8 mouse cellular contexts compared by ENCODE assay signal in genomic region chr19:41734685-41735084, GRCm38 (mm10). TPM values are rescaled to one million over a fixed set of nuclear protein-coding genes. Genes with fewer than 3 reads are reported as not detected.
DNase-seq lines count a peak whose midpoint lies in the region; ATAC-seq and TF ChIP-seq lines count a peak whose summit lies in the region.

No protein-coding gene starts in this region.

- DNase-seq in intestine, embryonic 14.5 days (ENCODE audit: low spot score): no peak
- peak; percentile 11 for DNase-seq in c-Kit-positive CD71-positive TER-119-positive erythroid progenitor cells, embryonic 14.5 days (ENCODE audit: low spot score)
- no peak for DNase-seq in hindbrain, embryonic 14.5 days (ENCODE audit: low spot score)
- DNase-seq in heart, postnatal 4 days: no peak
- no peak for DNase-seq in spleen, postnatal 14 days (ENCODE audit: low spot score in 2 of 2)

- H3K27me3 ChIP-seq in intestine, embryonic 14.5 days (replicated peaks; ENCODE audit: control insufficient read depth, insufficient read depth, low read length): peaks cover 29% of the 10 kb centered on the region
- H3K27me3 ChIP-seq in intestine, postnatal 0 days (replicated peaks; ENCODE audit: control insufficient read depth, insufficient read depth, low read length): peaks cover 15% of the 10 kb centered on the region; the same call in 1 of the 2 replicates
- H3K27me3 ChIP-seq in hindbrain, embryonic 14.5 days (ENCODE audit: control insufficient read depth, insufficient read depth, low read length): 0 out of 2 replicates have a peak, but pooled peaks cover 2% of the 10 kb centered on the region
- no peaks in the 10 kb centered on the region for H3K27me3 ChIP-seq in midbrain, embryonic 15.5 days (replicated peaks)
- peaks cover 38% of the 10 kb centered on the region for H3K27me3 ChIP-seq in heart, embryonic 11.5 days (ENCODE audit: control insufficient read depth, insufficient read depth, low read length)

- H3K4me1 ChIP-seq in intestine, embryonic 14.5 days (replicated peaks; ENCODE audit: control insufficient read depth, insufficient read depth, low read length): no peaks in the 10 kb centered on the region
- no peaks in the 10 kb centered on the region for H3K4me1 ChIP-seq in intestine, postnatal 0 days (replicated peaks; ENCODE audit: control insufficient read depth, insufficient read depth, low read length)
- peaks cover 39% of the 10 kb centered on the region for H3K4me1 ChIP-seq in hindbrain, embryonic 14.5 days (replicated peaks; ENCODE audit: control insufficient read depth, insufficient read depth, low read length)
- H3K4me1 ChIP-seq in midbrain, embryonic 15.5 days: peaks cover 38% of the 10 kb centered on the region
- peaks cover 8% of the 10 kb centered on the region; the same call in 1 of the 2 replicates for H3K4me1 ChIP-seq in heart, embryonic 11.5 days (ENCODE audit: control insufficient read depth, insufficient read depth, low read length)

- no peak overlapping the region for H3K4me3 ChIP-seq in intestine, embryonic 14.5 days (ENCODE audit: low read depth, low read length)
- no peak overlapping the region for H3K4me3 ChIP-seq in intestine, postnatal 0 days (ENCODE audit: low read depth, low read length)
- no peak overlapping the region for H3K4me3 ChIP-seq in hindbrain, embryonic 14.5 days (replicated peaks; ENCODE audit: low read length)
- H3K4me3 ChIP-seq in midbrain, embryonic 15.5 days: no peak overlapping the region
- no peak overlapping the region for H3K4me3 ChIP-seq in heart, embryonic 11.5 days (ENCODE audit: low read depth, low read length)

- ATAC-seq in intestine, embryonic 14.5 days (replicated peaks; ENCODE audit: low FRiP score, low TSS enrichment, low read depth): 0 out of 2 replicates have a peak, but pooled peaks have one; percentile 32
- ATAC-seq in intestine, postnatal 0 days: no peak
- ATAC-seq in hindbrain, embryonic 14.5 days (ENCODE audit: low FRiP score): no peak
- no peak for ATAC-seq in midbrain, embryonic 15.5 days (replicated peaks)
- no peak for ATAC-seq in heart, embryonic 11.5 days (replicated peaks; ENCODE audit: insufficient number of reproducible peaks, low FRiP score, low TSS enrichment)

- no peaks in the 10 kb centered on the region; the same call in 1 of the 2 replicates for H3K9me3 ChIP-seq in intestine, embryonic 14.5 days (ENCODE audit: control insufficient read depth, low read length)
- no peaks in the 10 kb centered on the region for H3K9me3 ChIP-seq in intestine, postnatal 0 days (ENCODE audit: control insufficient read depth)
- H3K9me3 ChIP-seq in hindbrain, embryonic 14.5 days (ENCODE audit: control insufficient read depth, low read length): peaks cover 12% of the 10 kb centered on the region; the same call in 1 of the 2 replicates
- H3K9me3 ChIP-seq in midbrain, embryonic 15.5 days: no peaks in the 10 kb centered on the region
- no peaks in the 10 kb centered on the region; the same call in 1 of the 2 replicates for H3K9me3 ChIP-seq in heart, embryonic 11.5 days (replicated peaks; ENCODE audit: control insufficient read depth, low read length)

- H3K36me3 ChIP-seq in intestine, embryonic 14.5 days (ENCODE audit: control insufficient read depth, insufficient read depth, low read length): no peaks in the 10 kb centered on the region
- H3K36me3 ChIP-seq in intestine, postnatal 0 days (ENCODE audit: control insufficient read depth, insufficient read depth): no peaks in the 10 kb centered on the region
- H3K36me3 ChIP-seq in hindbrain, embryonic 14.5 days (replicated peaks; ENCODE audit: control insufficient read depth, insufficient read depth): no peaks in the 10 kb centered on the region
- H3K36me3 ChIP-seq in midbrain, embryonic 15.5 days (replicated peaks): no peaks in the 10 kb centered on the region
- H3K36me3 ChIP-seq in heart, embryonic 11.5 days (ENCODE audit: control insufficient read depth, insufficient read depth, low read length): no peaks in the 10 kb centered on the region

- no peak for TF ChIP-seq CTCF in intestine, postnatal 0 days (IDR thresholded peaks at IDR 0.05; ENCODE audit: low read depth)

- H3K9ac ChIP-seq in intestine, embryonic 14.5 days (ENCODE audit: low read length): no peak overlapping the region
- no peak overlapping the region for H3K9ac ChIP-seq in intestine, postnatal 0 days (ENCODE audit: low read depth, low read length)
- H3K9ac ChIP-seq in hindbrain, embryonic 14.5 days: no peak overlapping the region
- no peak overlapping the region for H3K9ac ChIP-seq in midbrain, embryonic 15.5 days
- no peak overlapping the region for H3K9ac ChIP-seq in heart, embryonic 11.5 days (ENCODE audit: low read depth, low read length)

- no peak overlapping the region for H3K27ac ChIP-seq in intestine, embryonic 14.5 days (ENCODE audit: low read depth)
- H3K27ac ChIP-seq in intestine, postnatal 0 days (ENCODE audit: low read depth, low read length): no peak overlapping the region
- peak overlapping the region; percentile 20; the same call in 1 of the 2 replicates for H3K27ac ChIP-seq in hindbrain, embryonic 14.5 days
- H3K27ac ChIP-seq in midbrain, embryonic 15.5 days: no peak overlapping the region
- H3K27ac ChIP-seq in heart, embryonic 11.5 days (ENCODE audit: low read depth, low read length): no peak overlapping the region

- WGBS in intestine, embryonic 14.5 days: 14% methylated on average over 10 of the region's 10 CpGs
- WGBS in intestine, postnatal 0 days: 19% methylated on average over 10 of the region's 10 CpGs
- WGBS in hindbrain, embryonic 14.5 days: 11% methylated on average over 10 of the region's 10 CpGs
- 11% methylated on average over 10 of the region's 10 CpGs for WGBS in midbrain, embryonic 15.5 days
- WGBS in heart, embryonic 11.5 days (ENCODE audit: insufficient replicate concordance): 19% methylated on average over 10 of the region's 10 CpGs

- H3K4me2 ChIP-seq in intestine, embryonic 14.5 days (ENCODE audit: low read length): no peak overlapping the region
- H3K4me2 ChIP-seq in intestine, postnatal 0 days (replicated peaks; ENCODE audit: low read depth): no peak overlapping the region
- no peak overlapping the region for H3K4me2 ChIP-seq in hindbrain, embryonic 14.5 days (replicated peaks)
- 0 out of 2 replicates have a peak overlapping the region, but pooled peaks have one; percentile 3 for H3K4me2 ChIP-seq in midbrain, embryonic 15.5 days
- H3K4me2 ChIP-seq in heart, embryonic 11.5 days: no peak overlapping the region

RNA-seq across cellular contexts. Expression of gene Slit1, which starts 8.8 kb away (rescaled TPM):
- polyA plus RNA-seq in intestine, embryonic 14.5 days (2014; fragmentation: Nextera tagmentation; extraction: Ambion mirVana): 0.77 and 1.0 TPM in 2 replicates
- polyA plus RNA-seq in intestine, postnatal 0 days (2015; fragmentation: Nextera tagmentation; extraction: Ambion mirVana): 0.27 and 0.35 TPM in 2 replicates
- 31.7 and 36.4 TPM in 2 replicates for polyA plus RNA-seq in hindbrain, embryonic 14.5 days (2014; fragmentation: Nextera tagmentation; extraction: Ambion mirVana)
- polyA plus RNA-seq in midbrain, embryonic 15.5 days (2015; fragmentation: Nextera tagmentation; extraction: Ambion mirVana): 23.9 and 26.7 TPM in 2 replicates
- polyA plus RNA-seq in heart, embryonic 11.5 days (2014; fragmentation: Nextera tagmentation; extraction: Ambion mirVana): 0.11 TPM in 2 replicates
- total RNA-seq in heart, postnatal 4 days (2021): not detected

Comparison
In these comparisons a context has a peak if more than half of its experiments do, and no peak if none do; other contexts are left out.
1. RNA of gene Slit1, which starts 8.8 kb away (polyA plus RNA-seq): 31.7 to 36.4 TPM in hindbrain, embryonic 14.5 days and 23.9 to 26.7 TPM in midbrain, embryonic 15.5 days; 0.77 to 1.0 TPM in intestine, embryonic 14.5 days, 0.27 to 0.35 TPM in intestine, postnatal 0 days and 0.11 TPM in heart, embryonic 11.5 days; every median in the first group is over 10 times any median in the second.